Mouse (Mus musculus) T-cell, adult 2 months (primary cell): ENCODE data around the gene Tmbim1.
"Not testable (repeated sequence)": the region's sequence is repeated elsewhere in the genome, so short reads cannot be mapped to it uniquely, and the experiment has no call there.

Experiments used
- DNase-seq: peaks from one replicate; pipeline ENCODE4 v3.0.0; 2022; ENCODE audit warnings: low spot score

The Tmbim1 gene

GRCm38 (mm10) chr1:74305522-74305921, at the start of gene Tmbim1:
Tmbim1 (minus strand) TSS chr1:74305622.
- no peak for DNase-seq

GRCm38 (mm10) chr1:74353453-74354229, 48.2 kb upstream of the Tmbim1 start:
- DNase-seq = no peak

- no peak for DNase-seq
These were observed 47.2 kb upstream of the Tmbim1 start for GRCm38 (mm10) chr1:74352532-74353096.

GRCm38 (mm10) chr1:74351185-74351769, 45.9 kb upstream of the Tmbim1 start:
- no peak for DNase-seq

GRCm38 (mm10) chr1:74344163-74344916, 38.9 kb upstream of the Tmbim1 start:
- DNase-seq = no peak

GRCm38 (mm10) chr1:74343161-74343560, 37.7 kb upstream of the Tmbim1 start:
- no peak for DNase-seq

- DNase-seq = no peak
These were observed 36.9 kb upstream of the Tmbim1 start for GRCm38 (mm10) chr1:74342308-74342707.

GRCm38 (mm10) chr1:74341898-74342297, 36.5 kb upstream of the Tmbim1 start:
- DNase-seq = no peak

- DNase-seq = not testable (repeated sequence)
These were observed 35.6 kb upstream of the Tmbim1 start for GRCm38 (mm10) chr1:74340992-74341391.

GRCm38 (mm10) chr1:74340361-74340764, 34.9 kb upstream of the Tmbim1 start:
- no peak for DNase-seq

- DNase-seq = no peak
These were observed 34.5 kb upstream of the Tmbim1 start for GRCm38 (mm10) chr1:74339917-74340316.

GRCm38 (mm10) chr1:74338626-74339025, 33.2 kb upstream of the Tmbim1 start:
- DNase-seq = no peak

GRCm38 (mm10) chr1:74338013-74338412, 32.6 kb upstream of the Tmbim1 start:
- DNase-seq = no peak

GRCm38 (mm10) chr1:74337241-74337771, 31.9 kb upstream of the Tmbim1 start:
- no peak for DNase-seq

GRCm38 (mm10) chr1:74335436-74336170, 30.2 kb upstream of the Tmbim1 start:
- DNase-seq = no peak

- DNase-seq = no peak
These were observed 29.6 kb upstream of the Tmbim1 start for GRCm38 (mm10) chr1:74335033-74335432.

- DNase-seq = no peak
These were observed 29.2 kb upstream of the Tmbim1 start for GRCm38 (mm10) chr1:74334607-74335006.

- DNase-seq = no peak
These were observed 27.5 kb upstream of the Tmbim1 start for GRCm38 (mm10) chr1:74332930-74333329.

- DNase-seq = peak; percentile 92
These were observed 26.9 kb upstream of the Tmbim1 start for GRCm38 (mm10) chr1:74332241-74332763.

- no peak for DNase-seq
These were observed 25.7 kb upstream of the Tmbim1 start for GRCm38 (mm10) chr1:74331046-74331681.

- no peak for DNase-seq
These were observed 24.5 kb upstream of the Tmbim1 start for GRCm38 (mm10) chr1:74329899-74330431.
